Mouse (Mus musculus): ENCODE results near the gene Rab11fip4. TPM values are rescaled to one million over a fixed set of nuclear protein-coding genes. Genes with fewer than 3 reads are reported as not detected.

Rab11fip4 gene
- polyA plus RNA-seq, 1 experiment from 2014 or later: 25.6 TPM

DNA sequence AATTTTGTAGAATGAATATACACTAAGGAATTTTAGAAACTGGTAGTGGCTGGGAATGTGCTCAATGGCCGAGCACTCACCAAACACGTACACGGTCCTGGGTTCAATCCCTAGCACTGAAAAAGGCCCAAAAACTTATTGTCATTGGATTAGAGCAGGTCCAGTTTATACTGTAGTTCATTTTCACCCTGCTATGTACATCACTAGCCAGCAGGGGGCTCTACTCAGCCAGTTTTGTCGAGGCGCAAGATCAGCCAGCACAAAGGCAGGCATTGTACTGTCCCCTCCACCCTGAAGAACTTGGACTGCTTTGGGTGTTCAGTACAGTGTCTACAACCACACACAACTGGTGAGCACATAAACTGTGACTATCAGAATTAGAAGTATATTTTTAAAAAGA, 6.8 kb upstream of the Rab11fip4 start:
- Histone ChIP-seq H3K4me1 (no peaks in the 10 kb centered on the region), H3K36me3 (replicated peaks) (peaks cover 7% of the 10 kb centered on the region; the same call in 1 of the 2 replicates), H3K27ac (no peak overlapping the region), H3K4me2 (no peak overlapping the region), H3K9ac (no peak overlapping the region), H3K9me3 (no peaks in the 10 kb centered on the region), H3K4me3 (replicated peaks) (no peak overlapping the region), H3K27me3 (peaks cover 10% of the 10 kb centered on the region; the same call in 1 of the 2 replicates)
- ATAC-seq (ENCODE audit: low FRiP score): peak; percentile 65
- WGBS: 5% methylated on average over 5 of the region's 5 CpGs

DNA sequence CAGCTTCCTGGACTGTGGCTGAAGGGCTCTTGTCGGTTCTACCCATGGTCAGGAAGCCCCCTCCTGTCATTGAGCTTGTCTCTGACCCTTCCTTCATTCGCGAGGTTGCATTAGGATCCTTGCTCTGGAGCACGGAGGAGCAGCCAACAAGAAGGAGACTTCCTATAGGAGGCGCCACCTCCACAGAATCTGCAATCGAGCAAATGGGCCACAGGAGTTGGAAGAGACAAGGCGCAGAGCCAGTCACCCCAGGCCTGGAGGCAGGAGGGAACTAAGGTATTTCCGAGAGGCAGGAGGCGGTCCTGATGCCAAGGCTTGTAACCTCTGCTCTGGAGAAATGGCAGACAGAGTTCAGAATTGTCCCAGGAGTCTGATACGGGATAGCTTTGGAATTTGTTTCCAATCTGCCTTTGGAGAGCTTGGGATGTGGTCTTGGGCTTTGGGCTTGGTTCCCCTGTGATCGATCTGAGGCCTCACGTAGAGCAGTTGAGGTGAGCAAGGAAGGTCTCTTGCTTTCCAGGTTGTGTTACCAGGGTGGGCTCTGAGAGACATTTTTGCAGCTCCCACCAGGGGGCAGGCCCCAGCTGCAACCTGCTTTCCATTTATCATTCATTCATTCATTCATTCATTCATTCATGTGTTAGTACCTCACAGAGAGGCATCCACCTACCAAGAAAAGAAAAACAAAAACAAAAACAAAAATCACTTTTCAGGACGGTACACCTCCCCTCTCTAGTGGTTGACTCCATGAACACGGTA, 1.5 kb upstream of the Rab11fip4 start:
- Histone ChIP-seq H3K27me3 (peaks cover 37% of the 10 kb centered on the region), H3K4me3 (replicated peaks) (no peak overlapping the region), H3K36me3 (replicated peaks) (no peaks in the 10 kb centered on the region), H3K4me2 (no peak overlapping the region), H3K9me3 (no peaks in the 10 kb centered on the region), H3K4me1 (peaks cover 36% of the 10 kb centered on the region), H3K9ac (no peak overlapping the region), H3K27ac (no peak overlapping the region)
- WGBS: 55% methylated on average over 14 of the region's 14 CpGs
- ATAC-seq (ENCODE audit: low FRiP score): no peak

DNA sequence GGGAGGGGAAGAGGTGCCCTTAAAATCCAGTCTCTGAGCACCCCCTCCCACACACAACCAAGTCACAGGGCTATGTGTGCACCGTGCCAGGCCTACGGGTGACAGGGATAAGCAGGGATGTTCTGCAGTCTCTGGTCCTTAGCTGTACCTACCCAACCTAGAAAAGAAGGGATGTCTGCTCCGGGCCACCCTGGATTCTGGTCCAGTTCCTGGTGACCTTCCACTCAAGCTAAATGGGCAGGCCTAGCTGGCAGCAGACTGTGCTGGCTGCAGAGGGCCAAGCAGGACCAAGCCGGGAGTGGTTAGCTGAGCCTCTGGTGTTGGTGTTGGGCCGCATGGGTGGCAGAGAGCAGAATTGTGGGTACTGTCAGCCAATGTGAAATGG, 571 bp downstream of the Rab11fip4 start:
- Histone ChIP-seq H3K4me1 (peaks cover 40% of the 10 kb centered on the region), H3K4me2 (peak overlapping the region; percentile 84), H3K9me3 (no peaks in the 10 kb centered on the region), H3K36me3 (replicated peaks) (no peaks in the 10 kb centered on the region), H3K27me3 (peaks cover 37% of the 10 kb centered on the region), H3K9ac (peak overlapping the region; percentile 85), H3K4me3 (replicated peaks) (peak overlapping the region; percentile 78), H3K27ac (peak overlapping the region; percentile 83)
- 13% methylated on average over 5 of the region's 5 CpGs for WGBS
- ATAC-seq (ENCODE audit: low FRiP score): peak; percentile 55

DNA sequence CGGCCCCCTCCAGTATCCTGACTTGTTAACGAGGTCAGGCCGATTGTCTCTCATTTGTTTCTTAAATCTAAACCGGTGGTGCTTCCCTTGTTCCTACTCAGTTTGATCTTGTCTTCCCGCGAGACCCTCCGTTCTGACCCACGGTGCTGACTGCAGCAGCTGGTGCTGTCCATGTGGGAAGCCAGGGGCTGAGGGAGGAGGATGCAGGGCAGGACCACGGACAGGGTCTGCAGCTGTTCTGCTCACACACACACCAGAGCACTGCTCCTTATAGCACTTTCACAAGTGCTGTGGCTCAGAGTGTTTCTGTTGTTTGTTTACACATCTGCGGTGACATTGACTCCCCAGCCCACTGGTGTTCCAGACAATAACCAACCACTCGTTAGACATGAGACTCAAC, 2.5 kb downstream of the Rab11fip4 start:
- no peaks in the 10 kb centered on the region for H3K9me3 ChIP-seq
- peaks cover 6% of the 10 kb centered on the region for H3K36me3 ChIP-seq (replicated peaks)
- H3K9ac ChIP-seq: no peak overlapping the region
- H3K4me1 ChIP-seq: peaks cover 40% of the 10 kb centered on the region
- 0 out of 2 replicates have a peak overlapping the region, but pooled peaks have one; percentile 15 for H3K27ac ChIP-seq
- peaks cover 32% of the 10 kb centered on the region for H3K27me3 ChIP-seq
- ATAC-seq (ENCODE audit: low FRiP score): no peak
- no peak overlapping the region for H3K4me3 ChIP-seq (replicated peaks)
- H3K4me2 ChIP-seq: peak overlapping the region; percentile 84
- WGBS: 24% methylated on average over 11 of the region's 11 CpGs

DNA sequence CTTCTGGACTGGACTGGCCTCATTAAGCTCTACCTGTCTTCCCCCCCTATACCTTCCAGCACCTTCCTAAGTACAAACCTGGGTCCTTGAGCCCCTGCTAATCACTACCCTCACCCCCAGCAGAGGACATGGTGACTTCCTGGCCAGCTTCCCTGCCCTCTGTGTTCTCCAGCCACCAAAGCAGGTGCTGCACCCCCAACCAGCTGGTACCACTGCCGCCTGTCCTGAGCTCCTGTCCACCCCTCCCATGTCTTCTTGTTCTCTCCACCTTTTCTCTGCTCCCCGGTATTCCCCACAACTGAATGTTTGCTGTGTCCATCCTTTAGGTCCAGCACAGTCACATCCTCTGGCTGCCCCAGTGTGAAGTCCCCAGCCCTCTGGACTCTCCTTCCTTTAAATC, 19.4 kb downstream of the Rab11fip4 start:
- H3K9ac ChIP-seq: no peak overlapping the region
- H3K4me2 ChIP-seq: no peak overlapping the region
- 47% methylated on average over 2 of the region's 2 CpGs for WGBS
- H3K9me3 ChIP-seq: no peaks in the 10 kb centered on the region
- ATAC-seq (ENCODE audit: low FRiP score): no peak
- no peaks in the 10 kb centered on the region for H3K36me3 ChIP-seq (replicated peaks)
- peak overlapping the region; percentile 37; the same call in 1 of the 2 replicates for H3K27ac ChIP-seq
- H3K27me3 ChIP-seq: peaks cover 7% of the 10 kb centered on the region
- H3K4me1 ChIP-seq: peaks cover 72% of the 10 kb centered on the region
- H3K4me3 ChIP-seq (replicated peaks): no peak overlapping the region

DNA sequence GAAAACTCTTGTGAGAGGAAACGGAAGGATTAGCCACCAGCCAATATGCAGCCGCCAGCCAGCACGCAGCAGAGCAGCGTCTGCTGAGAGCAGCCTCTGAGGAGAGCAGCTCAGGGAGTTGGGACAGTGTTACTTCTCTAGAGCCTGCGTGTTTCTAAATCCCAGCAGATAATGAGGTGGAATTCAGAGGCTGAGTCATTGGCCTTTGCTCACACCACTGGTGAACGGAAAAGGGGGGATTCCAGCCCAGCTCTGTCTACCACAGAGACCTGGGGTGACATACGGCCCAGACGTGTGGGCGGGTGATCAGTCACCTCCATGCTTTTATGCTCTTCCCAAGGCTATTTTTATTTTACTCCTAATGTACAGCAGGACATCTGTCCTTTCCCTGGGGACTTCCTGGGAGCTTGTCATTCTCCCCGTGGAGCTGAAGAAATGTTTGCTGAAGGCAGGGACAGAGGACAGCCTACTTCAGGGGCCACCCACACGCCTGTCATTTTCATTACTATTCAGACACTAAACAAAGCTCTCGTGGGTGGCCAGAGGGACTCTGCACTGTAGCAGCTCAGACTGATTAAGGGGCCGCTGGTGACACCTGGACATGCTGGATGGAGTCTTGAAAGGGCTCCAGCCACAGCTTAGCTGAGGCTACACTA, 20.1 kb downstream of the Rab11fip4 start:
- Histone ChIP-seq H3K27me3 (peaks cover 7% of the 10 kb centered on the region), H3K27ac (peak overlapping the region; percentile 37; the same call in 1 of the 2 replicates), H3K9ac (no peak overlapping the region), H3K4me2 (no peak overlapping the region), H3K4me3 (replicated peaks) (no peak overlapping the region), H3K36me3 (replicated peaks) (no peaks in the 10 kb centered on the region), H3K4me1 (peaks cover 78% of the 10 kb centered on the region), H3K9me3 (no peaks in the 10 kb centered on the region)
- ATAC-seq (ENCODE audit: low FRiP score): no peak
- whole genome bisulfite sequencing: 10% methylated on average over 13 of the region's 13 CpGs

DNA sequence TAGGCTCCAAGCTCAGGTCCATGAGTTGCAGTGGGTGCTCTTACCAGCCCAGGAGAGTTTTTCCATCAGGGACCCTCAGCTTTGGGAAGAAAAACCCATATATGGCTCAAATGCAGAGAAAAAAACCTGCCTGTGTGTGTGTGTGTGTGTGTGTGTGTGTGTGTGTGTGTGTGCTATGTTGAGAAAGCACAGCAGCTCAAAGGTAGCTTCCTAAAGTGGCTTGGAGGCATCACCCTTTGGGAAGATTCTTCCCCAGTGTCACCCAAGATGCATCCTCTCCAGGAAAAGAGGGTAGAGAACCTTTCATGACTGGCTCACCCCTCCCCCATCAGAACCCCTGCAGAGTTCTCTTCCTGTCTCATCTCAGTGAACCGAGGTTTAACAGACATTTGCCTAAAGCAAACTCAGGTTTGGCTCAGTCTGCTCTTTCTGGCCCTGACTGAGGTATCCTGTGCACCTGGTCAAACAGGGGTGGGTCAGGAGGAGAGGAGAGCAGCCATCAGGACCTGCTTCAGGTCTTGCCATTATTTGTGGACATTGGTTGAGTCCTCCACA, 21.1 kb downstream of the Rab11fip4 start:
- 5% methylated on average over 1 of the region's 1 CpGs for WGBS
- H3K9me3 ChIP-seq: no peaks in the 10 kb centered on the region
- no peak overlapping the region for H3K4me2 ChIP-seq
- no peak overlapping the region for H3K4me3 ChIP-seq (replicated peaks)
- H3K4me1 ChIP-seq: peaks cover 74% of the 10 kb centered on the region
- H3K27ac ChIP-seq: peak overlapping the region; percentile 46; the same call in 1 of the 2 replicates
- peaks cover 7% of the 10 kb centered on the region for H3K27me3 ChIP-seq
- no peaks in the 10 kb centered on the region for H3K36me3 ChIP-seq (replicated peaks)
- no peak for ATAC-seq (ENCODE audit: low FRiP score)
- no peak overlapping the region for H3K9ac ChIP-seq

DNA sequence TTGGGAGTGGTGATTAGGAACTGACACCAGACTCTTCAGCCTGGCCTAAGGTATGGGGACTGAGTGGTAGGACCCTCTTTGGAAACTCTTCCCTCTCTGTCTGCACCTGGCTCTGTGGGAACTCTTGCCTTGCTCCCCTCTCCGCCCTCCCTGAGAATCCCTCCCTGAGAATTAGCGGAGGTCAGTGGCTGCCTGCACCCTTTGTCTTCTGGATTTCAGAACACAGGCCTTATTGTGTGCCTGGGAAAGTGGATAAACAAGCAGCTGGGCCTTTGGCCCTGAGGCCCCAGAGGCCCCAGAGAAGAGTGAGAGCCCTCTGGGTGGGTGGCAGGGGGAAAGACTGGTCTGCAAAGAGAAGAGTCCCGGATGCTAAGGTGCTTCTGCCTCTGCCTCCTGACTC, 22.1 kb downstream of the Rab11fip4 start:
- 0 out of 2 replicates have a peak overlapping the region, but pooled peaks have one; percentile 9 for H3K27ac ChIP-seq
- peaks cover 7% of the 10 kb centered on the region for H3K27me3 ChIP-seq
- no peak for ATAC-seq (ENCODE audit: low FRiP score)
- no peak overlapping the region for H3K9ac ChIP-seq
- no peak overlapping the region for H3K4me2 ChIP-seq
- WGBS: 9% methylated on average over 3 of the region's 3 CpGs
- H3K9me3 ChIP-seq: no peaks in the 10 kb centered on the region
- no peaks in the 10 kb centered on the region for H3K36me3 ChIP-seq (replicated peaks)
- no peak overlapping the region for H3K4me3 ChIP-seq (replicated peaks)
- peaks cover 65% of the 10 kb centered on the region for H3K4me1 ChIP-seq

DNA sequence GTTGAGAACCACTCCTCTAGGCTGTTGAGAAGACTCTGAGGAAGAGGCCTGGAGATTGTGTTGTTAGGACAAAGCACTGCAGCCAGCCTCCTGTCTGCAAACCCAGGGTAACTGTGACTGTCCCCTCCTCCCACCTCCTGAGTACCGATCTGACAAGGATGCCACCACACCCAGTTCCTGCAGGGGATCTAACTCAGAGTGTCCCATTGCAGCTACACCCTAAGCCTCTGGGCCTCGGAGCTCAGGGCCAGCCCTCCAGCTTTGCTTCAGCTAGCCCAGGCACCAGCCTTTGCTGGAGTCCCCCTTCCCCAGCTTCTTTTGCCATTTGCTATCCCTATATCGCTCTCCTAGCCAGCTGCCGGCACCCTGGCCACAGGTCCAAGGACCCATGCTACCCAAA, 22.7 kb downstream of the Rab11fip4 start:
- WGBS: 53% methylated on average over 4 of the region's 4 CpGs
- Histone ChIP-seq H3K27me3 (peaks cover 7% of the 10 kb centered on the region), H3K27ac (peak overlapping the region; percentile 9; the same call in 1 of the 2 replicates), H3K4me3 (replicated peaks) (no peak overlapping the region), H3K4me2 (no peak overlapping the region), H3K36me3 (replicated peaks) (no peaks in the 10 kb centered on the region), H3K4me1 (peaks cover 60% of the 10 kb centered on the region), H3K9ac (no peak overlapping the region), H3K9me3 (no peaks in the 10 kb centered on the region)
- no peak for ATAC-seq (ENCODE audit: low FRiP score)

DNA sequence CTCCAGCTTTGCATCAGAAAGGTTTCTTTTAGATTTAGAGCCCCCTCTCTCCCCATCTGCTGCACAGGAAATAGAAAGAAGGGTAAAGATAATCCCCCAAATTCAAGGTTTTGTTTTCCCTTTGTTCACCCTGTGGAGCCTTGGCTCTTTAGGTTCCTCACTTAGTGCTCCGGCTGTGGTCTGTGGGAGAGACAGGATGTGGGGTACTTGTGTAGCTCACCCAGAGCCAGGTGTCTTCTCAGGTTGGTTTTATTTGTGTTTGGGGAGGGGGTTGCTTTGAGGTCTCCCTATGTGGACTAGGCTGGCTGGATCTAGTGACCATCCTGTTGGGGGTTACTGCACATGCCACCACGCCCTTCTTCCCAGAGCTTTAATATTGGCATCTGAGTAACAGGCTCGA, 23.9 kb downstream of the Rab11fip4 start:
- Histone ChIP-seq H3K27me3 (peaks cover 7% of the 10 kb centered on the region), H3K36me3 (replicated peaks) (no peaks in the 10 kb centered on the region), H3K27ac (no peak overlapping the region), H3K4me1 (peaks cover 50% of the 10 kb centered on the region), H3K9me3 (no peaks in the 10 kb centered on the region), H3K4me3 (replicated peaks) (no peak overlapping the region), H3K4me2 (no peak overlapping the region), H3K9ac (no peak overlapping the region)
- ATAC-seq (ENCODE audit: low FRiP score): no peak
- 82% methylated on average over 3 of the region's 3 CpGs for WGBS

DNA sequence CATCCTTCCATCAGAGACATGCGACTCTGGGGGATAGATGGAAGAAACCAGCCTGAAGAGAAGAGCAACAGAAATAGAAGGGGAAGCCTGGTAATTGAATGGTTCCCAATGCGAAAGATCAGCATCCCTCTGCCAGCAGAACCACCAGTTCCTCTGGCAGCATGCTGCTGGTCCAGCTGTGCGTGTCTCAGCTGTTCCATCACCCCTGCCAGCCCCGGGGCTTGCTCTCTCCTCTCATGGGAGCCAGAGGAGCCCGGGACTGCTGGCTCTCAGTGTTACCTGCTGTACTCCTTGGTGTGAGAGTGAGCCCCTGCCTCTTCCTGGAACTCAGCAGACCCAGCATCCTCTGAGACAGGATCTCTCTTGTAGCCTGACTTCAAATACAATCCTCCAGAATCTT, 24.9 kb downstream of the Rab11fip4 start:
- no peak for ATAC-seq (ENCODE audit: low FRiP score)
- no peaks in the 10 kb centered on the region for H3K9me3 ChIP-seq
- peaks cover 40% of the 10 kb centered on the region for H3K4me1 ChIP-seq
- 66% methylated on average over 5 of the region's 5 CpGs for WGBS
- peaks cover 6% of the 10 kb centered on the region for H3K36me3 ChIP-seq (replicated peaks)
- H3K4me2 ChIP-seq: no peak overlapping the region
- no peak overlapping the region for H3K9ac ChIP-seq
- H3K27ac ChIP-seq: no peak overlapping the region
- no peak overlapping the region for H3K4me3 ChIP-seq (replicated peaks)
- H3K27me3 ChIP-seq: no peaks in the 10 kb centered on the region; the same call in 1 of the 2 replicates

DNA sequence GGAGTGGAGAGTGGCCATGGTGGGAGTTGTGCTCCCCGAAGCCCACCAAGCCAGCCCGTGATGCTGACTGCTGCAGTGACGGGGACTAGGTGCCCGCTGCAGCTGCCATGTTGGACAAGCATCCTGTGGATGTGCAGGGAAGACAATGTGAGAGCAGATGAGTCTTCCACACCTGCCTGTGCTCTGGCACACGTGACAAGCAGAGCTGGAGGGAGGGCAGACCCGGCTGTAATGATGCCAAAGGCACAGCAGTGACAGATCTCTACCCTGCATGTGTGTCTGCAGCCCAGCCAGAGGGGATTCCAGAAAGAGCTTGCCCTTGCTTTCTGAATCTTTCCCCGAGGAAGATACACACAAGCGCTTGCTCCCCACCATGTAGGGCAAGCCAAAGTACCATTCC, 27.0 kb downstream of the Rab11fip4 start:
- H3K4me2 ChIP-seq: no peak overlapping the region
- no peak for ATAC-seq (ENCODE audit: low FRiP score)
- H3K4me3 ChIP-seq (replicated peaks): no peak overlapping the region
- H3K36me3 ChIP-seq (replicated peaks): peaks cover 18% of the 10 kb centered on the region
- H3K9ac ChIP-seq: no peak overlapping the region
- H3K9me3 ChIP-seq: no peaks in the 10 kb centered on the region
- no peaks in the 10 kb centered on the region; the same call in 1 of the 2 replicates for H3K27me3 ChIP-seq
- WGBS: 95% methylated on average over 8 of the region's 8 CpGs
- H3K27ac ChIP-seq: no peak overlapping the region
- H3K4me1 ChIP-seq: peaks cover 19% of the 10 kb centered on the region

Measured in forebrain, embryonic 12.5 days (tissue).